Mouse (Mus musculus) embryonic facial prominence, embryonic 11.5 days (tissue): ENCODE results near the gene Znrf4. TPM values are rescaled to one million over a fixed set of nuclear protein-coding genes. Genes with fewer than 3 reads are reported as not detected.

Experiments
- ATAC-seq: fragments of 200-750 bp; cut with Nextera tagmentation; replicated peaks from 2 replicates; pipeline ENCODE4 v1.8.0; 2017; ENCODE audit warnings: low read depth; ENCODE audit not compliant: insufficient number of reproducible peaks, low FRiP score, low TSS enrichment
- DNase-seq: peaks from one replicate; pipeline ENCODE4 v3.0.0-alpha.2; 2015; ENCODE audit warnings: low spot score
- H3K27ac ChIP-seq: fragments of 300-500 bp; sonication (generic); replicated peaks from 2 replicates; pipeline ENCODE4 v1.5.1; 2014; ENCODE audit warnings: mild to moderate bottlenecking, low read depth, low read length, control low read depth
- H3K27me3 ChIP-seq: fragments of 300-500 bp; sonication (generic); 2 replicates; pipeline ENCODE4 v1.6.1; 2014; ENCODE audit warnings: mild to moderate bottlenecking, low read length, moderate library complexity, mixed read lengths; ENCODE audit not compliant: control insufficient read depth, insufficient read depth
- H3K36me3 ChIP-seq: fragments of 300-500 bp; sonication (generic); replicated peaks from 2 replicates; pipeline ENCODE4 v1.6.1; 2014; ENCODE audit warnings: low read depth, mild to moderate bottlenecking, low read length, moderate library complexity, mixed read lengths; ENCODE audit not compliant: control insufficient read depth, insufficient read depth
- H3K4me1 ChIP-seq: fragments of 300-500 bp; sonication (generic); 2 replicates; pipeline ENCODE4 v1.6.1; 2014; ENCODE audit warnings: low read length, mixed read lengths; ENCODE audit not compliant: control insufficient read depth, insufficient read depth
- H3K4me2 ChIP-seq: fragments of 300-500 bp; sonication (generic); 2 replicates; pipeline ENCODE4 v1.6.1; 2014; ENCODE audit warnings: low read depth, mild to moderate bottlenecking, control low read depth, low read length, moderate library complexity
- H3K4me3 ChIP-seq: fragments of 300-500 bp; sonication (generic); 2 replicates; pipeline ENCODE4 v1.5.1; 2014; ENCODE audit warnings: low read depth, low read length, control low read depth
- H3K9ac ChIP-seq: fragments of 300-500 bp; sonication (generic); replicated peaks from 2 replicates; pipeline ENCODE4 v1.6.1; 2014; ENCODE audit warnings: mild to moderate bottlenecking, control low read depth, low read length
- H3K9me3 ChIP-seq: fragments of 300-500 bp; sonication (generic); replicated peaks from 2 replicates; pipeline ENCODE4 v1.6.1; 2016; ENCODE audit warnings: mild to moderate bottlenecking, low read length, inconsistent platforms, mixed read lengths; ENCODE audit not compliant: control insufficient read depth
- WGBS: fragments of 180-500 bp; shearing (Covaris S2); extraction: QIAGEN DNeasy Blood & Tissue Kit; methylation state at CpG from one replicate; pipeline ENCODE4 v1.1.7; 2014; 5-methylcytosine and 5-hydroxymethylcytosine counted together
- polyA plus RNA-seq: library from polyadenylated mRNA; unstranded; fragments of >200 nt; fragmentation: Nextera tagmentation; extraction: Ambion mirVana; gene quantifications from 2 replicates; pipeline ENCODE4 v1.2.1, GENCODE M21; 2014

The Znrf4 gene
- polyA plus RNA-seq, 1 experiment from 2014 or later, result not detected

- no peak for ATAC-seq
- no peak overlapping the region for H3K9ac ChIP-seq
Observed at GRCm38 (mm10) chr17:56550784-56551475, 38.7 kb upstream of the Znrf4 start.

GRCm38 (mm10) chr17:56548605-56549105 lies 36.4 kb upstream of the Znrf4 start:
- no peak for DNase-seq
- WGBS, result 36% methylated on average over 4 of the region's 4 CpGs

More at GRCm38 (mm10) chr17:56550784-56551475, 38.7 kb upstream of the Znrf4 start:
- H3K4me2 ChIP-seq, result no peak overlapping the region
- no peaks in the 10 kb centered on the region for H3K4me1 ChIP-seq
- H3K27ac ChIP-seq, result no peak overlapping the region
- no peaks in the 10 kb centered on the region for H3K36me3 ChIP-seq
- 76% methylated on average over 12 of the region's 12 CpGs for WGBS
- H3K9me3 ChIP-seq, result no peaks in the 10 kb centered on the region
- no peak overlapping the region for H3K4me3 ChIP-seq
- no peak for DNase-seq
- H3K27me3 ChIP-seq, result no peaks in the 10 kb centered on the region

GRCm38 (mm10) chr17:56547846-56548604 lies 35.8 kb upstream of the Znrf4 start:
- ATAC-seq (no peak), DNase-seq (no peak)
- no peak overlapping the region for H3K27ac ChIP-seq
- H3K4me3 ChIP-seq, result no peak overlapping the region
- H3K9me3 ChIP-seq, result no peaks in the 10 kb centered on the region
- H3K4me1 ChIP-seq, result no peaks in the 10 kb centered on the region
- H3K9ac ChIP-seq, result no peak overlapping the region
- H3K27me3 ChIP-seq, result no peaks in the 10 kb centered on the region
- H3K4me2 ChIP-seq, result no peak overlapping the region
- no peaks in the 10 kb centered on the region for H3K36me3 ChIP-seq
- 69% methylated on average over 9 of the region's 9 CpGs for WGBS

More at GRCm38 (mm10) chr17:56548605-56549105, 36.4 kb upstream of the Znrf4 start:
- no peaks in the 10 kb centered on the region for H3K27me3 ChIP-seq
- no peak overlapping the region for H3K4me2 ChIP-seq
- no peaks in the 10 kb centered on the region for H3K36me3 ChIP-seq
- ATAC-seq, result no peak
- H3K4me3 ChIP-seq, result no peak overlapping the region
- H3K9ac ChIP-seq, result no peak overlapping the region
- H3K9me3 ChIP-seq, result no peaks in the 10 kb centered on the region
- H3K27ac ChIP-seq, result no peak overlapping the region
- no peaks in the 10 kb centered on the region for H3K4me1 ChIP-seq

GRCm38 (mm10) chr17:56547116-56547845 lies 35.0 kb upstream of the Znrf4 start:
- no peak for DNase-seq
- no peaks in the 10 kb centered on the region for H3K4me1 ChIP-seq
- no peak overlapping the region for H3K27ac ChIP-seq

GRCm38 (mm10) chr17:56546576-56546975 lies 34.3 kb upstream of the Znrf4 start:
- DNase-seq (no peak), ATAC-seq (no peak)
- no peak overlapping the region for H3K4me2 ChIP-seq
- no peaks in the 10 kb centered on the region for H3K4me1 ChIP-seq
- H3K27ac ChIP-seq, result no peak overlapping the region
- no peaks in the 10 kb centered on the region for H3K36me3 ChIP-seq
- H3K9me3 ChIP-seq, result no peaks in the 10 kb centered on the region
- 81% methylated on average over 5 of the region's 5 CpGs for WGBS
- no peak overlapping the region for H3K9ac ChIP-seq
- no peaks in the 10 kb centered on the region for H3K27me3 ChIP-seq
- no peak overlapping the region for H3K4me3 ChIP-seq

More at GRCm38 (mm10) chr17:56547116-56547845, 35.0 kb upstream of the Znrf4 start:
- Histone ChIP-seq H3K9ac (no peak overlapping the region), H3K4me2 (no peak overlapping the region), H3K4me3 (no peak overlapping the region), H3K36me3 (no peaks in the 10 kb centered on the region), H3K9me3 (no peaks in the 10 kb centered on the region), H3K27me3 (no peaks in the 10 kb centered on the region)
- no peak for ATAC-seq
- 61% methylated on average over 17 of the region's 17 CpGs for WGBS

- H3K36me3 ChIP-seq, result no peaks in the 10 kb centered on the region
- H3K4me1 ChIP-seq, result no peaks in the 10 kb centered on the region
- no peaks in the 10 kb centered on the region for H3K9me3 ChIP-seq
- no peak overlapping the region for H3K9ac ChIP-seq
- no peak overlapping the region for H3K4me3 ChIP-seq
- DNase-seq, result no peak
- no peak overlapping the region for H3K27ac ChIP-seq
- no peak for ATAC-seq
- 76% methylated on average over 1 of the region's 1 CpGs for WGBS
- H3K4me2 ChIP-seq, result no peak overlapping the region
- H3K27me3 ChIP-seq, result no peaks in the 10 kb centered on the region
Observed at GRCm38 (mm10) chr17:56545945-56546344, 33.7 kb upstream of the Znrf4 start.

- Histone ChIP-seq H3K9me3 (no peaks in the 10 kb centered on the region), H3K27me3 (no peaks in the 10 kb centered on the region), H3K4me1 (no peaks in the 10 kb centered on the region), H3K36me3 (no peaks in the 10 kb centered on the region), H3K9ac (no peak overlapping the region), H3K4me3 (no peak overlapping the region), H3K27ac (no peak overlapping the region), H3K4me2 (no peak overlapping the region)
- WGBS, result 75% methylated on average over 7 of the region's 7 CpGs
- ATAC-seq (no peak), DNase-seq (no peak)
Observed at GRCm38 (mm10) chr17:56544699-56545387, 32.6 kb upstream of the Znrf4 start.
